7 mouse cellular contexts compared by ENCODE assay signal in genomic region chr5:36581924-36582642, GRCm38 (mm10). TPM values are rescaled to one million over a fixed set of nuclear protein-coding genes. Genes with fewer than 3 reads are reported as not detected.
A peak's percentile ranks its signal among the peaks of the same experiment; 100 is the strongest.
DNase-seq lines count a peak whose midpoint lies in the region; ATAC-seq lines count a peak whose summit lies in the region.

No protein-coding gene starts in this region.

- WGBS in embryonic facial prominence, embryonic 11.5 days, result 1% methylated on average over 52 of the region's 54 CpGs
- 2% methylated on average over 54 of the region's 54 CpGs for WGBS in limb, embryonic 10.5 days
- WGBS in midbrain, embryonic 13.5 days, result 1% methylated on average over 52 of the region's 54 CpGs

- no peak overlapping the region for H3K27ac ChIP-seq in embryonic facial prominence, embryonic 11.5 days (replicated peaks; ENCODE audit: low read depth, low read length)
- H3K27ac ChIP-seq in limb, embryonic 10.5 days, result peak overlapping the region; percentile 91
- H3K27ac ChIP-seq in midbrain, embryonic 13.5 days, result peak overlapping the region; percentile 90

- peak; percentile 100 for DNase-seq in adrenal gland, postnatal 14 days
- DNase-seq in embryonic facial prominence, embryonic 11.5 days (ENCODE audit: low spot score), result peak; percentile 100
- peak; percentile 100 for DNase-seq in kidney, adult 11 months
- DNase-seq in limb, embryonic 10.5 days (ENCODE audit: low spot score), result peak; percentile 97
- DNase-seq in spleen, adult 12 weeks (ENCODE audit: low spot score), result peak; percentile 100

- H3K4me2 ChIP-seq in embryonic facial prominence, embryonic 11.5 days (ENCODE audit: low read depth, low read length), result peak overlapping the region; percentile 91
- peak overlapping the region; percentile 92 for H3K4me2 ChIP-seq in midbrain, embryonic 13.5 days (replicated peaks)

- peak overlapping the region; percentile 77 for H3K9ac ChIP-seq in embryonic facial prominence, embryonic 11.5 days (replicated peaks; ENCODE audit: low read length)
- peak overlapping the region; percentile 69 for H3K9ac ChIP-seq in midbrain, embryonic 13.5 days (replicated peaks)

- H3K36me3 ChIP-seq in embryonic facial prominence, embryonic 11.5 days (replicated peaks; ENCODE audit: control insufficient read depth, insufficient read depth, low read depth, low read length), result no peaks in the 10 kb centered on the region
- no peaks in the 10 kb centered on the region for H3K36me3 ChIP-seq in limb, embryonic 10.5 days
- H3K36me3 ChIP-seq in midbrain, embryonic 13.5 days, result no peaks in the 10 kb centered on the region

- H3K27me3 ChIP-seq in embryonic facial prominence, embryonic 11.5 days (ENCODE audit: control insufficient read depth, insufficient read depth, low read length), result no peaks in the 10 kb centered on the region
- 0 out of 2 replicates have a peak, but pooled peaks cover 6% of the 10 kb centered on the region for H3K27me3 ChIP-seq in limb, embryonic 10.5 days (ENCODE audit: low read depth, poor library complexity, severe bottlenecking)
- 0 out of 2 replicates have a peak, but pooled peaks cover 4% of the 10 kb centered on the region for H3K27me3 ChIP-seq in midbrain, embryonic 13.5 days

- ATAC-seq in embryonic facial prominence, embryonic 11.5 days (replicated peaks; ENCODE audit: insufficient number of reproducible peaks, low FRiP score, low TSS enrichment, low read depth), result peak; percentile 94
- ATAC-seq in granulocyte monocyte progenitor cell, adult 5-6 weeks (replicated peaks; ENCODE audit: poor library complexity, severe bottlenecking), result peak; percentile 94
- ATAC-seq in midbrain, embryonic 13.5 days, result peak; percentile 96

- no peaks in the 10 kb centered on the region for H3K9me3 ChIP-seq in embryonic facial prominence, embryonic 11.5 days (replicated peaks; ENCODE audit: control insufficient read depth, low read length)
- H3K9me3 ChIP-seq in limb, embryonic 10.5 days (replicated peaks), result no peaks in the 10 kb centered on the region
- no peaks in the 10 kb centered on the region for H3K9me3 ChIP-seq in midbrain, embryonic 13.5 days

- H3K4me3 ChIP-seq in embryonic facial prominence, embryonic 11.5 days (ENCODE audit: low read depth, low read length), result peak overlapping the region; percentile 73
- peak overlapping the region; percentile 71 for H3K4me3 ChIP-seq in limb, embryonic 10.5 days
- H3K4me3 ChIP-seq in midbrain, embryonic 13.5 days (replicated peaks), result peak overlapping the region; percentile 63

- peaks cover 5% of the 10 kb centered on the region; the same call in 1 of the 2 replicates for H3K4me1 ChIP-seq in embryonic facial prominence, embryonic 11.5 days (ENCODE audit: control insufficient read depth, insufficient read depth, low read length)
- peaks cover 19% of the 10 kb centered on the region for H3K4me1 ChIP-seq in limb, embryonic 10.5 days
- peaks cover 13% of the 10 kb centered on the region for H3K4me1 ChIP-seq in midbrain, embryonic 13.5 days (replicated peaks)

RNA-seq across cellular contexts. Expression of gene Tbc1d14, which starts 11.0 kb away (rescaled TPM):
- 31.9 and 32.4 TPM in 2 replicates for total RNA-seq in adrenal gland, postnatal 14 days (2021)
- polyA plus RNA-seq in embryonic facial prominence, embryonic 11.5 days (2014; fragmentation: Nextera tagmentation; extraction: Ambion mirVana), result 40.1 and 42.7 TPM in 2 replicates
- 17.9 and 22.6 TPM in 2 replicates for total RNA-seq in granulocyte monocyte progenitor cell, adult 5-6 weeks (2014; fragmentation: Nextera tagmentation)
- total RNA-seq in granulocyte monocyte progenitor cell, adult 5-6 weeks (2017), result 7.2 and 8.7 TPM in 2 replicates
- 32.0 and 38.2 TPM in 2 replicates for polyA plus RNA-seq in limb, embryonic 10.5 days (2016; fragmentation: Nextera tagmentation; extraction: Ambion mirVana)
- polyA plus RNA-seq in midbrain, embryonic 13.5 days (2015; fragmentation: Nextera tagmentation; extraction: Ambion mirVana), result 59.7 and 60.0 TPM in 2 replicates
